Mouse (Mus musculus): ENCODE data around the gene Fhit. TPM values are rescaled to one million over a fixed set of nuclear protein-coding genes. Genes with fewer than 3 reads are reported as not detected.

Gene Fhit
- polyA plus RNA-seq, 1 experiment from 2014 or later, result 21.4 TPM

GRCm38 (mm10) chr14:9526136-9526535 is 1635.7 kb downstream of the Fhit start:
- Histone ChIP-seq H3K4me1 (replicated peaks; ENCODE audit: control insufficient read depth, insufficient read depth, low read length) (no peaks in the 10 kb centered on the region), H3K4me2 (replicated peaks; ENCODE audit: low read depth) (no peak overlapping the region), H3K27ac (ENCODE audit: low read depth, low read length) (no peak overlapping the region), H3K36me3 (ENCODE audit: control insufficient read depth, insufficient read depth) (no peaks in the 10 kb centered on the region), H3K9me3 (ENCODE audit: control insufficient read depth) (no peaks in the 10 kb centered on the region), H3K4me3 (ENCODE audit: low read depth, low read length) (no peak overlapping the region), H3K9ac (ENCODE audit: low read depth, low read length) (no peak overlapping the region), H3K27me3 (replicated peaks; ENCODE audit: control insufficient read depth, insufficient read depth, low read length) (no peaks in the 10 kb centered on the region)
- 84% methylated on average over 3 of the region's 3 CpGs for WGBS
- no peak for TF ChIP-seq CTCF (IDR thresholded peaks at IDR 0.05; ENCODE audit: low read depth)
- no peak for ATAC-seq

DNA sequence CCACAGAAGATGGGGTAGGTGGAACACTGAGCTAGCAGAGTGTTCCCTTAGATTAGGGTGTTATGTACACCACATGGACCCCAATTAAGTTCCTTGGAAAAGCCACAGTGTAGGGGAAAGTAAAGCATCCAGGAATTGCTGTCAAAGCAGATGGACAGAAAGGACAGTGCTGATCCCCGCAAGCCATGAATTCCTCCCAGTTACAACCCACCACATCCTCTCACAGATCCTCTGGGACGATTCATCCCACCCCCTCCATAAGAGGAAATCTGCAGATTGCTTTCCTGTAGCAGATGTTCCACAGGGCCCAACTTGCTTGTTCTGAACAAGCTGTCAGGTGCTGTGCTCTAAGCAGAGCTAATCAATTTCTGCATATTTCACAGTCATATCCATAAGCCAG is 1644.2 kb downstream of the Fhit start:
- no peak for TF ChIP-seq CTCF (IDR thresholded peaks at IDR 0.05; ENCODE audit: low read depth)
- H3K4me3 ChIP-seq (ENCODE audit: low read depth, low read length), result no peak overlapping the region
- no peaks in the 10 kb centered on the region for H3K27me3 ChIP-seq (replicated peaks; ENCODE audit: control insufficient read depth, insufficient read depth, low read length)
- no peak for ATAC-seq
- 64% methylated on average over 2 of the region's 2 CpGs for WGBS
- H3K4me1 ChIP-seq (replicated peaks; ENCODE audit: control insufficient read depth, insufficient read depth, low read length), result no peaks in the 10 kb centered on the region
- no peak overlapping the region for H3K27ac ChIP-seq (ENCODE audit: low read depth, low read length)
- H3K36me3 ChIP-seq (ENCODE audit: control insufficient read depth, insufficient read depth), result no peaks in the 10 kb centered on the region
- no peak overlapping the region for H3K9ac ChIP-seq (ENCODE audit: low read depth, low read length)
- no peak overlapping the region for H3K4me2 ChIP-seq (replicated peaks; ENCODE audit: low read depth)
- H3K9me3 ChIP-seq (ENCODE audit: control insufficient read depth), result no peaks in the 10 kb centered on the region

DNA sequence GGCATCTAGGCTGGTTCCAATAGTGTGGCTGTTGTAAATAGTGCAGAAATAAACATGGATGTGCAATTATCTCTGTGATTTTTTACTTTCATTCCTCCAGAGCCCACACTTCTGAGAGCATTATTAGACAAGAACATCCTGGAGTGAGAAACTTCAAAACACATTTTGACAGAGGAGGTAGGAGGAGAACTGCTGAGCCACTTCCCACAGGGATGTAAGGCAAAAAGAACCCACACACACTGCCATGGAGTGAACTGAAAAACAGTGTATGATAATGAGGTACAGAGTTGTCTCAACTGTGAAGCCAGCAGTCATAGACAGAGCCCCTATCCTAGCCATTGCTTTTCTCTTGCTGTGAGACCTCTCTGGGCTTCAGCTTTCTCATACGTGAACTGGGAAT is 1652.2 kb downstream of the Fhit start:
- Histone ChIP-seq H3K9ac (ENCODE audit: low read depth, low read length) (no peak overlapping the region), H3K4me2 (replicated peaks; ENCODE audit: low read depth) (no peak overlapping the region), H3K4me1 (replicated peaks; ENCODE audit: control insufficient read depth, insufficient read depth, low read length) (no peaks in the 10 kb centered on the region), H3K9me3 (ENCODE audit: control insufficient read depth) (no peaks in the 10 kb centered on the region), H3K4me3 (ENCODE audit: low read depth, low read length) (no peak overlapping the region), H3K27ac (ENCODE audit: low read depth, low read length) (no peak overlapping the region), H3K27me3 (replicated peaks; ENCODE audit: control insufficient read depth, insufficient read depth, low read length) (no peaks in the 10 kb centered on the region), H3K36me3 (ENCODE audit: control insufficient read depth, insufficient read depth) (no peaks in the 10 kb centered on the region)
- no peak for ATAC-seq
- 57% methylated on average over 1 of the region's 1 CpGs for WGBS
- no peak for TF ChIP-seq CTCF (IDR thresholded peaks at IDR 0.05; ENCODE audit: low read depth)

Other genes starting within 250 kb of the Fhit start
- 1.7 and 2.1 TPM in 2 replicates for gene Gm3839, start 194.7 kb upstream of the Fhit start, polyA plus RNA-seq (2015; fragmentation: Nextera tagmentation; extraction: Ambion mirVana)